Mouse (Mus musculus) cerebellum, postnatal 25 days (tissue): ENCODE results near the gene Slc7a10.
"Not testable (repeated sequence)": the region's sequence is repeated elsewhere in the genome, so short reads cannot be mapped to it uniquely, and the experiment has no call there.

Experiments used
- DNase-seq, 2 experiments: peaks; one replicate each; pipeline ENCODE4 v3.0.0; 2021; ENCODE audit warnings: mixed read lengths in 2 of 2

Gene Slc7a10

DNA sequence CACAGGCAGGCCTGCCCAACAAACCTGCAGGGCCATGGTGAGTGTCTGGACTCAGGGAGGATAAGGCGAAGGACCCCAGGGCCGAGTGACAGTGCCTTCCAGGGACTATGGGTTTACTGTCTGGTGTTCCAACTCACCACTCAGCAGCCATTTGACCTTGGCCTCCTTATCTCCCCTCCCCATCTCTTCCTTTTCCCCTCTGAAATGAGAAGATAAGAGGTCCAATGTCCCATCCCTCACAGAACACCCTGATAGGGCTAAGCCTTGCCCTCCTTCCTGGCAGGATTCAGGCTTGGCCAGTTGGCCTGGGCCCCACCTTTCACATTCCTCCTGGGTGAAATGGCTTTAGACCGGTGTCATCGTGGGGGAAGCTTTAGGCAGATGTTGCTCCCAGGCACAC, 10.7 kb upstream of the Slc7a10 start:
- no peak for DNase-seq

DNA sequence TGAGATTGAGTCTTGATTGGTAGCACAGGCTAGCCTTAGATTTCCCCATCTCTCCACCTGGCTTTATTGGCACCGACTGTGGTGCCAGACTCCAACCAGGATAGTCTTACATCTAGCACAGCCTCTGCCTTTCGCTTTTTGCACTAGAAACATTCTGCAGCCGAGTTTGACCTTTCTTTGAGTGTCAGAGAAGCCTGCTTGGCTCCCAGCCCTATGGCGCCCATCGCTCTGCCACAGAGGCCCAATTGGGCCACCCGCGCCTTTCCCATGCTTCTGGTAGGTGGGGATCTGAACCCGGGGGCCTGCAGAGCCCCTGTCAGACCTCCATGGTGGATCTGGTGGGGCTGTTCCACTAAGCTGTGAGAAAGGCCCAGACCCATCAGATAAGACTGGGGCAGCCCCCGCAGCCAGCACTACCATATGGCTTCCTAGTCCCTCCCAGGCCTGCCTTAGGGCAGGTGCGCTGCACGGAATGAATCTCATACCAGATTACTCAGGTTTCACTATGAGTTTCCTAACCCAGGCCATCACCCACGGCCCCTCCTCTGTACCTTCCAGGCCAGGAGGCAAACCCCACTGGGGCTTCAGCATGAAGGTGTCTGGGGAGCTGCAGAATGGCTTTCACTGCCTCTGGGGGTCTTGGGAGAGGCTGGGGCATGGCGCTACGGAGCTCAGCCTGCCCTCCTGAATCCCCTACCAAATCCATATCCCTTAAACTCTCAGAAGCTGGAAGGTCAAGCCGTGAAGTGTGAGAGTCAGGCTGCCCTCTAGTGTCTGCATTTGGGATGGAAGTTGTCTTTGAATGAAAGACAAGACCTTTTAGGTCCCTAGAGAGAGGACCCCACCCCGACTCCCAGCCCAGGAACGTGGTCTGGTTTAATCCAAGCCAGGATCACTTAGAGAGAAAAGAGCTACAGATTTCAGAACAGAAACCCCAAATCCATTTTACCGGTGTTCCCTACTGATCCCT, 9.5 kb upstream of the Slc7a10 start:
- peak; percentile 35 to 65 for DNase-seq

DNA sequence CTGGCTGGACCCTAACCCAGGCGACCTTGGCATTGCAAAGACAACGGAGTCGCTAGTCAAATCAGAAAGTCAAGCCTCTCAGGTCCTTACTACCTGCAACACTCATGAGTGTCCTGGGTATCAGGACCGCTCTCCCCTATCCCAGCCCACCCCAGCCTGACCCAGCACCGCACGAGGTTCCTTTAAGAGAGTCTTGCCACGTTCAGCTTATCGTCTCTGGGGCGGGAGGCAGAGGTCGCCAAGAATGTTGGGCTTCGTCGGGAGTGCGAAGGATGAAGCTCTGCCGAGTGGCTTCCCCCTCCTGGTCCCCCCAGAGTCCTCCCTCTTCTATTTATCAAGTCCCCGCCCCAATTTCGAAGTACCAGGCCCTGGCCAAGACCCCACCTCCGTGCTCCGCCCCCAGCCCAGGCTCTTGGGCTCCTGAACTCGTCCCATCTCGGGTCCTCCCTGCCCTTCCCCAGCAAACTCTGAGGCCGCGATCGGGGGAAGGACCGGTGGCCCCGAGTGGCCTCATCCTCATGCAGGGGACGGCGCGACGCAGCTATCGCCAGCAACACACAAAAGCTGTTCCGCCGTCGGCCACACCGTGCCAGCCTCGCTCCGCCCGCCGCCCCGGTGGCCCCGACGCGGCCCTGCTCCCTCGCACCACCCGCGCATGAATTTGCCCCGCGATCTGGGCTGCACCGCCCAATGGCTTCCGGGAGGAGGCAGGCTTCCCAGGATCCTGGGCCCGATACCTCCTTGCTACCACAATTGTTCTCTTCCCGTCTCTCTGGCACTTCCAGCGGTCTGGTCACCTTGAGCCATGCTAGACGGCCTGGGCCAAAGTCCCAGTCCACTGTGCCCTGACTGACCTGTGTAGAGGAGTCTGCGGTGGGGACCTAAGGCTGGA, 1.1 kb upstream of the Slc7a10 start:
- DNase-seq: peak in 1 of 2 experiments; percentile 52

DNA sequence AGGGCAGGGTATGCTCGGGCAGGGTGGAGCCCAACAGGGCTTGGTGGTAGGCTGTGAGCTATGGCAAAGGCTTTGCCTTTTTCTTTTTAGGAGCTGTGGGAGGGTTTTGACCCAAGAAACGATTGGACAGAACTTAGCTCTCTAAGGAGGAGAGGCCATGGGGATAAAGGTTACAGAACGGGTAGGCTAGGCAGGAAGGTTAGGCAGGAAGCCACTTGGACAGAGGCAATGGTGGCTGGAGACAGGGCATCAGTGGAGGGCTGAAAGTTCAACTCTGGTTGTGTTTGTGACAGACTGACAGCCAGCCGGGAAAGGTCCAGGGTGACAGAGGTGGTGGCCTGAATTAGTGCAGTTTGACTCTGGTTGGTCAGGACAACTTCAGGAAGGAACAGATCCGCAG, 3.5 kb downstream of the Slc7a10 start:
- DNase-seq: no peak

DNA sequence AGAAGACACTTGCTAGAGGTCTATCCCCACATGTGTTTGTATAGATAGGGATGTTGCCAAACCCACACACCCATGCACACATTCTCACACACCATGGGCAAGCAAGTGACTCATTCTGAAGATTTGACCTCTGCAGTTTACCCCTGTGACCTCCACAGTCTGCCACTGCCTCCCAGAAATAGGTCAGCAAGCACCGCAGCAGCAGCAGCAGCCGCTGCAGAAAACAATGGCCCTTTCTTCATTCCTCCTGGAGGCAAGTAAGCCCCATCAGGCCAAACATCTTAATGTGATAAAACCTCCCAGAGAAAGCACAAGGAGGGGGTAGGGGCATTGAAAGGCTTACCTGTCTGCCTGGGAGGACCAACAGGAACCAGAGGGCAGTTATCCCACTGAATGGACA, 5.1 kb downstream of the Slc7a10 start:
- DNase-seq: no peak

DNA sequence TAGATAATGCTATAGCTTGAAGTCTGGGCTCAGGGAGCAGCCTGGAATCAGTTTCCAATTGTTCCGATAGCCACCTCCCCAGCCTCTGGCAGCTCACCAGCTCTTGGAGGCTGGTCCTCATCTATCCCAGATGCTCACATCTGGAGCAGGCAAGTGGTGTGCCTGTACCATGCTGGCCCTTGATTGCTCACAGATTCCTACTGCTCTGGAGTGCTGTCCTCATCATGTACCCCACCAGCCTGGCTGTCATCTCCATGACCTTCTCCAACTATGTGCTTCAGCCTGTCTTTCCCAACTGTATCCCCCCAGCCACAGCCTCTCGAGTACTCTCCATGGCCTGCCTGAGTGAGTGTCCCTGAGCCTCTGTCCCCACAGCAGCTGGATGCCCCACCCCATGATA, 10.8 kb downstream of the Slc7a10 start:
- DNase-seq: no peak

DNA sequence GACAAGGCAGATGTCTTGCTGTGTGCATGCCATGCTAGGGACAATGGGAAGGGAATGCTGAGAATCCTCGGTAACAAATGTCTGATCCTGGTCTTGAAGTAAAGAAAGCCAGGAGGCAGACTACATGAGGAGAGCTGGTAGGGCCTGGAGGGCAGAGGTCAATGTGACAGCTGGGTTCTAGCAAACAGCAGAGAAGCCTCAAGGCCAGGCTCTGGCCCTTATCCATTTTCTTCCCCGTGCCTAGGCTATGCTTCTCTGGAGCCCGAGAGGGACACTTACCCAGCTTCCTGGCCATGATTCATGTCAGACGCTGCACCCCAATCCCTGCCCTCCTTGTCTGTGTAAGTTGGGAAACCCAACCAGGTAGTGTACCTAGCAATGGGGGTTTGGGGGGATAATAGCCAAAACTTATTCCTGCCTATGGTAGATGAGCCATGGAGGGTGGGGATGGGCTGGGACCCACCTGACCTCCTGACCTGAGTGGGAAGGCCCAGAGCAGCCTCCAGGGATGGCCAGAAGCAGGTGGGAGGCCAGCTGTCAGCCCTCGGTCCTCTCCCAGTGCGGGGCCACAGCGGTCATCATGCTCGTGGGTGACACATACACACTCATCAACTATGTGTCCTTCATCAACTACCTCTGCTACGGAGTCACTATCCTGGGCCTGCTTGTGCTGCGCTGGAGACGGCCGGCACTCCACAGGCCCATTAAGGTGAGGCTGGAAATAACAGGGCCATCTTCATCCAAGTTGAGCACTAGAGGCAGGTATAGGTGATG, 13.0 kb downstream of the Slc7a10 start:
- no peak for DNase-seq

DNA sequence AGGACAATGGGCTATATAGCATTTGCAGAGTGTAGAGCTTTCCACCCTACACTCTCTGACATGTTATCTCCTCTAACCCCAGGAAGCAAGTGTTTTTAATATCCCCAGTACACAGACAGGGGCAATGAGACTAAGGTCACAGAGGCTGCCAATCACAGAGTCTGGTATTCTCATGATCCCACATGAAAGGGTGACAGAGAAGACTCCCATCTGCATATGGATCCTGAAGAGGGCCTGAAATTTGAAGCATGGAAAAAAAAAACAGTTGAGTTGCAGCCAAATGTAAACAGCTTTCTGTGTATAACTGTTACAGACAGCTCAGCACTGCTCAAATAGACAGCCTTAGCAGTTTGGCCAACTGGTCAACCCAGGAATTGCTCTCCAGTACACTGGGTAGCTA, 13.6 kb downstream of the Slc7a10 start:
- no peak for DNase-seq

DNA sequence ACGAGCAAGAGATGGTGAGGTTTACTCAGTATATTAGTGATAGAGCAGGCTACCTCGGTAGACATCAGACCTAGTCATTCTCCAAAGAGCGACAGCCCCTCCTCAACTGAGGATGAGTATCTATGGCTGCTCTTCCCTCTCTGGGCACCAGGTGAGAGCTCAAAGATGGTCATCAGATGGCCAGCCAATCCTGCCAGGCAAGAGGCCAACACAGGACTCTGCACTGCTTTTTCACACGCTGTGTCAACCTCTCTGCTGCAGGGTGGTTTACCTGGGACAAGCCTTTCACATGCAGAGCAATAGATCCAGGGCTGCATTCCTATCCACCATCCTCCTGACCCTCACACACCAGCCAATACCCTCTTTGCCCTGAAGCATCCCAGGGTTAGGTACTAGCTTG, 25.6 kb downstream of the Slc7a10 start:
- peak; percentile 69 to 83 for DNase-seq

DNA sequence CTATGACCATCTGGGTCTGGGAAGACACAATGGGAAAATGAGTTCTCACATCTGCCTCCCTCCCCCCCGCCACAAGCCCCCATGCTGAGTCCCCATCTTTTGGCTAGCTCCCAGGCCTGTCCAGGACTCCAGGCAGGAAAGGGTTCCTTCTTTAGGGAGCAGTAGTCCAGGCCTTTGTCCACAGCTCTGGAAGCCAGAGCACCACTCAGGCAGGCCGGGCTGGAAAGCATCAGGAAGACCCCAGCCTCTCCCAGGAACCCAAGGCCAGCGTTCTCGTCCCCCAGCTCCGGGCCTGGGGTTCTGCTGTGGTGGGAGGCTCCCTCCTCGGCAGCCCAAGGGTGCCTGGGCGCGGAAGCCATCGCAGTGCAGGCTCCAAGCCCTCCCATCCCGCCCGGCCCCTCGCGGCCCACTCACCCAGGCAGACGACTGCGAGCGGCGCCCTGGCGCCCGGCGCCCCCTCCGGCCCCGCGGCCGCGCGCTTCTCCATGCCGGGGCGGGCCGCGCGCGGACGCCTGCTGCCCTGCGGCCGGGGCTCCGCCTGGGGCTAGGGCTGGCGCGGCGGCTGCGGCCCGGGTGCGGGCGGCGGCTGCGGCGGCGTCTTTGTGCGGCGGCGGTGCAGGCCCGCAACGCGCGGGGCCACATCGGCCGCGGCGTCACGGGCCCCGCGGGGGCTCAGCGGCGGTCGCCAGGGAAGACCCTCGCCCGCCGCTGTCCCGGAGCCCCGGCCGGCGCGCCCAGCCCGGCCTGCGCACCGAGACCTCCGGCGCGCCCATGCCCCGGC, 28.4 kb downstream of the Slc7a10 start:
- DNase-seq: peak; percentile 64 to 70

DNA sequence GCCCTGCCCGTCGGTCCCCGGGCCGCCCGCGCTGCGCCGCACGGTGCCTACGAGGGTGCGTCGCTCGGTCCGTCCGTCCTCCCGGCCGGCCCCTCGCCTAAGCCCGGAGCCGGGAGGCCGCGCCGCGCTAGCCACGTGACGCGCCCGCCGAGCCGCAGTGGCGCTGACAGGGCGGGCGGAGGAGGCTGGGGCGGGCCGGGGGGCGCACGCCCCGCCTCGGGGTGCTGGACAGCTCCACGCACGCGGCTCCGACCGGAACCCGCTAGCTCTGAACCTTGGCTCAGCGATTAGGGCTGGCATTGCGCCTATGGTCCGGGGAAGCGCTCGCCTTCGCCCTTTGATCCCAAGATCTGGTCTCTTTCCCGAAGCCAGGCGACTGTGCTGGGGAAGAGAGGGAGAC, 29.0 kb downstream of the Slc7a10 start, which contains the start of gene Lrp3:
TSS of gene Lrp3 (minus strand) at position 274 of the 400 bp plus-strand sequence.
- peak; percentile 85 to 90 for DNase-seq

DNA sequence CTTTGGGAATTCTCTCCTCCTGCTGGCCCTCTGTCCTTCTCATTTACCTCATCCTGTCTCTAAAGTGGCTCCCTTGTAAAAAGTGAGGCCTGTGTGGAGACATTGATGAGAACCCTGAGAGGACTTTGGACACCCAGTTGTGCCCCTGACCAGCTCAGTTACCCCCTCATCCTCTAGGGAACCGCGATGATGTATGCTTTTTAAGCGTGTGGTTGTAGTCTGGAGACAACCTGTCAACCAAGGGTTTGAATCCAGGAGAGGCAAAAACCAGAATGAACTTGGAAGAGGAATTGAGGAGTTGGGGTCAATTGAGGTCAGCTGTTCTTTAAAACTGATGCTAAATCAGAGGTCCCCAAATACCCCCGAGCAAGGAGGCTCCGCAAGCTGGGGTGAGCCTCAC, 29.5 kb downstream of the Slc7a10 start:
- no peak for DNase-seq

DNA sequence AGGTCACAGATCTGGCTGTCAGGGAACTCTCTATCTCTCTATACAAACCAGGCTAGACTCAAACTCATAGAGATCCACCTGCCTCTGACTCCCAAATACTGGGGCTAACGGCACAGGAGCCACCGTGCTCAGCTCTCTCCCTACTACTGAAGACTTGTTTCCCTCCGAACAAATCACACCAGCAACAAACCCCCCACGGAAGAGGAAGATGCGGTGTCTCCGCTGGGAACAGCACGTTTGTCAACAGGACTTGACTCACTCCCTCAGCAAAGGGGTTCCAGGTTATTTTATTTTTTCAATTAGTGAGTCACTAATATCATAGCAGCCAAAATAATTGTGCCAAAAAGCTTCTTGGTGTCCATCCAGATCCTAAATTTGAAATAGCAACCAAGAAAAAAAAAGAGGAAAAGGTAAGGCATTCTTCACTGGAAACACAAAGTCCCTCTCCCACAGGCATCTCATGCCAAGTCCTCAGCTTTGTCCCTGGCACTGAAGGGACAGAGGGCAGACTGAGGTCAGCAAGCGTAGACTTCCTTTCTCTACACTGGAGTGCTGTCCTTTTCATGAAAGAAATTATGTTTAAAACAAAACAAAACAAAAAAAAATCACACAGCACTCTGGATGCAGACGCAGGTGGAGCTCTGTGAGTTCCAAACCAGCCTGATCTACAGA, 34.6 kb downstream of the Slc7a10 start:
- no peak for DNase-seq

DNA sequence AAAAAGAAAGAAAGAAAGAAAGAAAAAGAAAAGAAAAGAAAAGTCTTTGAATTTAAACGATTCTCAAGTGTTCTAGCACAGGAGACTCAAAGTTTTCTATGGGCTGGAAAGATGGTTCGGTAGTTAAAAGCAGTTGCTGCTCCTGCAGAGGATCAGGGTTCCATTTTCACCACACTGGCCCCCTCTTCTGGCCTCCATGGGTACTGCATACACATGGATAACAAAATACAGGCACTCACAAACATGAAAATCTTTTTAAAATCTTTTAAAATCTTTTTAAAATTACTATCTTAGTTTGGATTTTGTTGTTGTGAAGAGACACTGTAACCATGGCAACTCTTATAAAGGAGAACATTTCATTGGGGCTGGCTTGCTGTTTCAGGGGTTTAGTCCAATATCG, 44.1 kb downstream of the Slc7a10 start:
- no peak for DNase-seq

DNA sequence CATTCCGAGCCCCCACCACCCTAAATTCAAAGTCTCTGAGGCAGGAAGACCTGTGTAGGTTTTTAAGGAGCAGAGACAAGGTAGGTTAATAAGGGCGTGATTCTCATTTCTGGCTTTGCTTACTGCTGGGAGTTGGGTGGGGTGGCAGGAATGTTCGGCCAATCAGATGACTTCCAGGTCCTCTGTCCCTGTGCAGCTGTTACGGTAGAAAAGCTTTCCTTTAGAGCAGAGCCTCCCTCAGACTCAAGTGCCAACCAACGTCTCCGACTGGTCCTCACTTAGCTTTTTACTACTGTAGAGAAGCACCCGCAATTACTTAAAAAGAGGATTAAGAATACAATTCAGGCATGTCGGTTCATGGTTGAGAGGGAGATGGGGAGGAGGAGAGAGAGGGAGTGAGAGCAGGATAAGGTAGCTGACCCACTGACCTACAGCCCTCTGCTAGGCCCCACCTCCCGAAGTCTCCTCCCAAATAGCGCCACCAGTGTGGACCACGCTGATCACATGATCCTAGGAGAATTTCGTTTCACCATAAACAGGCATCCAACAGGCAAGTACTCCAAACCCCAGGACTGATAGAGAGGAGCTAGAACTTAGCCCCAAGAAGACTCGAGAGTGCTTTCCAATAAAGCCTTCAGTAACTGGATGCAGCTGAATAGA, 46.7 kb downstream of the Slc7a10 start:
- DNase-seq: no peak

DNA sequence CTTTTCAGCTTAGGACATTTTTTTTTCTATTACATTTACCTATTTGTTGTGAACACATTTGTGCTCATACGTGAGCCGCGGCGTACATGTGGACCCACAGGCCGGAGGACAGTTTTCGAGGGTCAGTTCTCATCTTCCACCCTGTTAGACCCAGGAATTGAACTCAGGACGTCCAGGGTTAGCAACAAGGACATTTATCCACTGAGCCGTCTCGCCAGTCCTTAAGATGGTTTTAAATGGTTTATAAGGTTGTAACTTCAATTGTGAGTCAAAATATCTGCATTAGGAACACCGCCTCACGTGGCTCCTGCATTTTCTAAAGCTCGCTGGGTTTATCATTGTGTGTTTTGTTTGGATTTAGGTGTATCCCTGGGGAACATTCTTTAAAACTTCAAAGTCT, 47.7 kb downstream of the Slc7a10 start:
- DNase-seq: no peak

DNA sequence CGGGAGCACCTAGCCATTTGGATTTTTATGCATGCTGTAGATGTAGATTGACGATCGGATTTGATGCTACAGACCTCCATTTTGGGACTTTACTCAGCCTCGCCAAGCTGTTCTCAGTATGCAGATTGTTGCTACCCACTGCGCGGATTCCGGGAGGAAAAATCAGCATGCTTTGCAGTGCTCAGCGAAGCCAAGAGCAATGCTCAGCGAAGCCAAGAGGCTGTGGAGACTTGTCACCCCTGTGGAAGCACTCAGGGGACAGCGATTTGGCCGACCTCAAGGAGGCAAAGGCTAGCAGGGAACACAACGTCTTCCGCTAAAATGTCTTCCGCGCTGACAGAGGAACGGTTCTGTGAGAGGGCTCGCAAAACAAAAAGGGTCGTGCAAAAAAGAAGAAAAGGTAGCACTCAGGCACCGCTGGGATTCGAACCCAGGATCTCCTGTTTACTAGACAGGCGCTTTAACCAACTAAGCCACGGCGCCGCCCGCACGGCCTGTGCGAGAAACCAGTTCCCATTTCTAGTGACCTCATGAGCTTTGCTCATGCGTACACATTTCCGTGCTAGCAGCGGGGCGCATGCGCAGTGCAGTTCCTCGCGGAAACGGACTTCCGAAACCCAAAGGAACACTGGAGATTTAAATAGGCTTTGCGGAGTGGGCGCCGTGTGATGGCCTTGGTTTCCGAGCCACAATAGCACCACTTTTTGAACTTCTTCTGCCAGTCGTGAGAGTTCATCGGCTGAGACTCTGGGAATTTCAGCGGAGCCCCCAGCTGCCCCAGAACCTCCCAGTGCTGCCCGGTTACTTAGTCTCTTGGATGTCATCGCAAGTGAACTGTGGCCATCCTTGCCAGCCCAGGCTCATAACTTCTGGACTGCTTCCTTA, 48.4 kb downstream of the Slc7a10 start:
- DNase-seq: peak; percentile 98 to 99

DNA sequence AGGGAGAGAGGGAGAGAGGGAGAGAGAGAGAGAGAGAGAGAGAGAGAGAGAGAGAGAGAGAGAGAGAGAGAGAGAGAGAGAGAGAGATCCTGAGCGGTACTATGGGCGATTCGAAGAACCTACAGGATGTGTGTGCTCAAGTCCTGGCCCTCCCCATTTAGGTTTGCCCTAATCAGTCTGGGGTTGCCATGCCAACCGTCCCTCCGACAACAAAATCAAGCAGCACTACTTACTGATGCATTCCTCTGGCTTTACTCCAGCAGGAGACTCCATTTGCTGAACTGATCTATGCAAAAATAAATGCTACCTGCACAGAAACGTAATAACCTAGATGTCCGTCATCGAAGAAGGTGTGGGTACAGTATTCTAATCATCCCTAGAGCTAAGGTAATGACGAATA, 49.1 kb downstream of the Slc7a10 start:
- DNase-seq: peak; percentile 51 to 72

DNA sequence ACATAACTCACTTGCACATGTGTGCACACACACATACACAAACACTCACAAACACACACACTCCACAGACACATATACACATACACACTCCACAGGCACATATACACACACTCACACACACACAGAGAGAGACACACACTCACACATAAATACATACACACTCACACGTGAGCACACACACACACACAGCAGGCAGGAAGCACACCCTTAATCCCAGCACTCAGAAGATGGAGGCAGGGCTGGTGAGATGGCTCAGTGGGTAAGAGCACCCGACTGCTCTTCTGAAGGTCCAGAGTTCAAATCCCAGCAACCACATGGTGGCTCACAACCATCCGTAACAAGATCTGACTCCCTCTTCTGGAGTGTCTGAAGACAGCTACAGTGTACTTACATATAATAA, 51.8 kb downstream of the Slc7a10 start:
- not testable (repeated sequence) for DNase-seq
